Comparison of ENCODE assay signal across 8 mouse cellular contexts in the genomic region with DNA sequence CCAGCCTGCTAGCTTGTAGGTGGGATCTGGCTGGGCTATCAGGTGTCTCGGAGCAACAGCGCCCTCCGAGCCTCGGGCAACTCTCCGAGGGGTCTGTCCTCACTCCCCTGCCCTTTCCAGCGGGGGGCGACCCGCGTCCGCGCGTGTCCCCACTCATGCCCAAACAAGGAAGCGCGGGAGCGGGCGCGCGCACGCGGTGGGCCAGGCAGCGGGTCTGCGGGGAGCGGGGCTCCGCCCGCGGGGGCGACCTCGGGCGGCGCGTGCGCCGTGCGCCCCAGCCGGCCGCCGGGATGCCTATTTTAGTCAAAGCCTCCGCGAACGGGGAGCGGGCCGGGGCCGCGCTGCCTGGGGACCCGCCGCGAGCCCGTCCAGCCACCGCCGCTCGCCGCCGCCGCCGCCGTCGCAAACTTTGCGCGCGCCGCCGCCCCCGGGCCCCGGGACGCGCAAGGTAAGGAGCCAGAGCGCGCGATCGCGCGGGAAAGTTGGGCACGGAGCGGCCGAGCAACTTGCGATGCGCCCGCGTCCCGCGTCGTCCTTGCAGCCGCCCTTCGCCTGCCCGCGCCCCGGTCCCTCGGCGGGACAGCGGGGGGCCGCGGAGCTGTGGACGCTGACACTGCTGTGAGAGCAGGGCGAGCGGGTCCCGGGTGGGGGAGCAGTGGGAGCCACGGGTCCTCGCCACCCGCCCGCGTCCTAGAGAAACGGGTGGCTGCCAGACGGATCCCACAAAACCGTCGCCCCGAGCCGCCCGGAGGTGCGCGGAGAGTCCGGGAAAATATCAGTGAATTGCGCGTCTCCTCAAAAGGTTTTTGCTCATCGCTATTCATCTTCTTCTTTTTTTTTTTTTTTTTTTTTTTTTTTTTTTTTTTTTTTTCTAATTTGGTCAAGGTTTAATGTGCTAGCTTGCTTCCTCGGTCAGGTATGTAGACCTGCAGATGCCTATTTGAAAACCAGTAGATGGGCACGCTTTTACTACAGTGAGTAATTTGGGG. TPM values are rescaled to one million over a fixed set of nuclear protein-coding genes. Genes with fewer than 3 reads are reported as not detected.
A peak's percentile ranks its signal among the peaks of the same experiment; 100 is the strongest.
DNase-seq lines count a peak whose midpoint lies in the region; ATAC-seq and TF ChIP-seq lines count a peak whose summit lies in the region.

Bves (plus strand) TSS at position 339 of the 989 bp plus-strand sequence.

- H3K9ac ChIP-seq in kidney, postnatal 0 days (ENCODE audit: low read depth, low read length): peak within 1 kb of the TSS; percentile 55; the same call in 1 of the 2 replicates
- peak within 1 kb of the TSS; percentile 53; the same call in 1 of the 2 replicates for H3K9ac ChIP-seq in intestine, postnatal 0 days (ENCODE audit: low read depth, low read length)
- no peak within 1 kb of the TSS for H3K9ac ChIP-seq in liver, embryonic 16.5 days (ENCODE audit: low read depth, low read length)

- peak within 1 kb of the TSS; percentile 67 for H3K4me3 ChIP-seq in kidney, postnatal 0 days (replicated peaks; ENCODE audit: low read depth, low read length)
- peak within 1 kb of the TSS; percentile 57 for H3K4me3 ChIP-seq in intestine, postnatal 0 days (ENCODE audit: low read depth, low read length)
- H3K4me3 ChIP-seq in liver, embryonic 16.5 days (ENCODE audit: low read depth, low read length): peak within 1 kb of the TSS; percentile 58

- H3K27ac ChIP-seq in kidney, postnatal 0 days: no peak within 1 kb of the TSS
- no peak within 1 kb of the TSS for H3K27ac ChIP-seq in intestine, postnatal 0 days (ENCODE audit: low read depth, low read length)
- no peak within 1 kb of the TSS for H3K27ac ChIP-seq in liver, embryonic 16.5 days (ENCODE audit: low read length)

- ATAC-seq in kidney, postnatal 0 days (replicated peaks; ENCODE audit: low FRiP score, low read depth): peak; percentile 65
- ATAC-seq in intestine, postnatal 0 days: peak; percentile 28; the same call in 1 of the 2 replicates
- no peak for ATAC-seq in liver, embryonic 16.5 days (ENCODE audit: low read depth)

- H3K36me3 ChIP-seq in kidney, postnatal 0 days (ENCODE audit: insufficient read depth, low read length): no peaks in the 10 kb centered on the region
- no peaks in the 10 kb centered on the region for H3K36me3 ChIP-seq in intestine, postnatal 0 days (ENCODE audit: control insufficient read depth, insufficient read depth)
- H3K36me3 ChIP-seq in liver, embryonic 16.5 days (ENCODE audit: control insufficient read depth, insufficient read depth): no peaks in the 10 kb centered on the region

- H3K4me1 ChIP-seq in kidney, postnatal 0 days (replicated peaks; ENCODE audit: insufficient read depth, low read length): no peaks in the 10 kb centered on the region
- H3K4me1 ChIP-seq in intestine, postnatal 0 days (replicated peaks; ENCODE audit: control insufficient read depth, insufficient read depth, low read length): no peaks in the 10 kb centered on the region
- no peaks in the 10 kb centered on the region for H3K4me1 ChIP-seq in liver, embryonic 16.5 days (ENCODE audit: control insufficient read depth, low read depth, low read length)

- peak; percentile 41 for DNase-seq in kidney, postnatal 0 days (ENCODE audit: low spot score)
- no peak for DNase-seq in kidney, adult 8-10 months
- peak; percentile 82 for DNase-seq in embryo, embryonic 11 days
- DNase-seq in heart, adult 11 months: peak; percentile 95
- DNase-seq in right cerebral cortex, postnatal 10 days (ENCODE audit: low spot score in 2 of 2): peak; percentile 30 to 40
- no peak for DNase-seq in T-cell, adult 2 months (ENCODE audit: low spot score)

- peak within 1 kb of the TSS; percentile 95 for H3K4me2 ChIP-seq in kidney, postnatal 0 days (ENCODE audit: low read length)
- peak within 1 kb of the TSS; percentile 88 for H3K4me2 ChIP-seq in intestine, postnatal 0 days (replicated peaks; ENCODE audit: low read depth)
- H3K4me2 ChIP-seq in liver, embryonic 16.5 days (ENCODE audit: low read depth, low read length): peak within 1 kb of the TSS; percentile 65

- WGBS in kidney, postnatal 0 days: 1% methylated on average over 86 of the region's 116 CpGs
- WGBS in intestine, postnatal 0 days: 2% methylated on average over 99 of the region's 116 CpGs
- 2% methylated on average over 99 of the region's 116 CpGs for WGBS in liver, embryonic 16.5 days (ENCODE audit: insufficient replicate concordance)

- TF ChIP-seq CTCF in kidney, postnatal 0 days (IDR thresholded peaks at IDR 0.05; ENCODE audit: low read depth): no peak; the same call in 1 of the 2 replicates
- 0 out of 2 replicates have a peak, but pooled peaks have one; percentile 4 for TF ChIP-seq CTCF in intestine, postnatal 0 days (IDR thresholded peaks at IDR 0.05; ENCODE audit: low read depth)

- H3K9me3 ChIP-seq in kidney, postnatal 0 days (replicated peaks; ENCODE audit: low read length): no peaks in the 10 kb centered on the region
- H3K9me3 ChIP-seq in intestine, postnatal 0 days (ENCODE audit: control insufficient read depth): no peaks in the 10 kb centered on the region
- no peaks in the 10 kb centered on the region for H3K9me3 ChIP-seq in liver, embryonic 16.5 days (replicated peaks; ENCODE audit: control insufficient read depth, low read length)

- H3K27me3 ChIP-seq in kidney, postnatal 0 days (ENCODE audit: insufficient read depth, low read length): peaks cover 15% of the 10 kb centered on the region
- peaks cover 31% of the 10 kb centered on the region for H3K27me3 ChIP-seq in intestine, postnatal 0 days (replicated peaks; ENCODE audit: control insufficient read depth, insufficient read depth, low read length)
- peaks cover 37% of the 10 kb centered on the region for H3K27me3 ChIP-seq in liver, embryonic 16.5 days (ENCODE audit: control insufficient read depth, insufficient read depth, low read depth, low read length)

RNA-seq across cellular contexts. Expression of gene Bves, which starts in this region (rescaled TPM):
- polyA plus RNA-seq in kidney, postnatal 0 days (2015; fragmentation: Nextera tagmentation; extraction: Ambion mirVana): 0.91 and 0.93 TPM in 2 replicates
- polyA plus RNA-seq in intestine, postnatal 0 days (2015; fragmentation: Nextera tagmentation; extraction: Ambion mirVana): 2.8 and 3.1 TPM in 2 replicates
- 0.15 and 0.26 TPM in 2 replicates for polyA plus RNA-seq in liver, embryonic 16.5 days (2015; fragmentation: Nextera tagmentation; extraction: Ambion mirVana)

Comparison
In these comparisons a context has a peak if more than half of its experiments do, and no peak if none do; other contexts are left out.
1. Peak in DNase-seq, ATAC-seq, H3K4me3 ChIP-seq, H3K9ac ChIP-seq and H3K4me2 ChIP-seq in kidney, postnatal 0 days; RNA of the gene not detected or under 1 TPM.
2. DNase-seq: peak in embryo, embryonic 11 days (single experiment), heart, adult 11 months (single experiment) and right cerebral cortex, postnatal 10 days (2 of 2); none in kidney, adult 8-10 months (0 of 2) and T-cell, adult 2 months (single experiment).
3. Peak in every context shown above with its lines, with median percentiles within 50 percentile points of each other: H3K4me2 ChIP-seq and H3K4me3 ChIP-seq.